Mouse (Mus musculus) adipocyte (in vitro differentiated cells): ENCODE measurements around the gene Ncstn.

ENCODE experiments used
- DNase-seq: peaks from one replicate; pipeline ENCODE4 v3.0.0-alpha.2; 2016; ENCODE audit warnings: low spot score

Gene Ncstn

GRCm38 (mm10) chr1:172082101-172082898 is at the start of gene Ncstn, which contains the start of gene Copa:
Ncstn (minus strand) TSS chr1:172082795.
Copa (plus strand) TSS chr1:172082529.
- peak; percentile 94 for DNase-seq

- DNase-seq, result peak; percentile 87
Measured at GRCm38 (mm10) chr1:172132319-172132718, 49.7 kb upstream of the Ncstn start.

GRCm38 (mm10) chr1:172129780-172130179 is 47.2 kb upstream of the Ncstn start:
- DNase-seq, result no peak

GRCm38 (mm10) chr1:172129108-172129507 is 46.5 kb upstream of the Ncstn start:
- DNase-seq, result peak; percentile 62

- DNase-seq, result no peak
Measured at GRCm38 (mm10) chr1:172128563-172128962, 46.0 kb upstream of the Ncstn start.

- DNase-seq, result peak; percentile 87
Measured at GRCm38 (mm10) chr1:172127487-172127886, 44.9 kb upstream of the Ncstn start.

GRCm38 (mm10) chr1:172126376-172127347 is 44.1 kb upstream of the Ncstn start, which contains the start of gene Pex19:
Pex19 (plus strand) TSS chr1:172126755.
- DNase-seq, result peak; percentile 94

- DNase-seq, result no peak
Measured at GRCm38 (mm10) chr1:172124572-172124971, 42.0 kb upstream of the Ncstn start.

- DNase-seq, result no peak
Measured at GRCm38 (mm10) chr1:172122671-172123070, 40.1 kb upstream of the Ncstn start.

- DNase-seq, result peak; percentile 76
Measured at GRCm38 (mm10) chr1:172119720-172120119, 37.1 kb upstream of the Ncstn start.

- no peak for DNase-seq
Measured at GRCm38 (mm10) chr1:172119100-172119499, 36.5 kb upstream of the Ncstn start.

GRCm38 (mm10) chr1:172116948-172117347 is 34.4 kb upstream of the Ncstn start:
- DNase-seq, result no peak

- DNase-seq, result no peak
Measured at GRCm38 (mm10) chr1:172107777-172108477, 25.3 kb upstream of the Ncstn start.

- no peak for DNase-seq
Measured at GRCm38 (mm10) chr1:172105101-172105500, 22.5 kb upstream of the Ncstn start.

- DNase-seq, result no peak
Measured at GRCm38 (mm10) chr1:172103619-172104018, 21.0 kb upstream of the Ncstn start.

GRCm38 (mm10) chr1:172099325-172100033 is 16.9 kb upstream of the Ncstn start:
- peak; percentile 39 for DNase-seq

GRCm38 (mm10) chr1:172095202-172095601 is 12.6 kb upstream of the Ncstn start:
- no peak for DNase-seq

GRCm38 (mm10) chr1:172094295-172094694 is 11.7 kb upstream of the Ncstn start:
- DNase-seq, result no peak

- DNase-seq, result peak; percentile 37
Measured at GRCm38 (mm10) chr1:172093522-172093921, 10.9 kb upstream of the Ncstn start.

GRCm38 (mm10) chr1:172082899-172083445 is 377 bp upstream of the Ncstn start:
- no peak for DNase-seq

GRCm38 (mm10) chr1:172077981-172078380 is 4.6 kb downstream of the Ncstn start:
- DNase-seq, result no peak
